Mouse (Mus musculus) CH12.LX (cell line): ENCODE data around the gene Arel1.

Experiments used
- CHD1 ChIP-seq: IDR thresholded peaks from 2 replicates; pipeline ENCODE4 v1.6.1; 2012; ENCODE audit warnings: low read depth, low read length, improper control_type of control experiment, inconsistent platforms
- CHD2 ChIP-seq: IDR thresholded peaks from 2 replicates; pipeline ENCODE4 v1.6.1; 2011; ENCODE audit warnings: low read length, improper control_type of control experiment
- CTCF ChIP-seq, 2 experiments: IDR thresholded peaks in 1 of 2; conservative IDR thresholded peaks in 1 of 2; 2 replicates each; pipeline ENCODE4 v1.5.1; 2011 to 2012; ENCODE audit warnings: low read depth in 2 of 2, low read length in 2 of 2, improper control_type of control experiment in 1 of 2, inconsistent platforms in 1 of 2, mild to moderate bottlenecking in 1 of 2, moderate library complexity in 1 of 2
- RCOR1 ChIP-seq: conservative IDR thresholded peaks from 2 replicates; pipeline ENCODE4 v1.6.1; 2012; ENCODE audit warnings: low read depth, mild to moderate bottlenecking, inconsistent platforms, low read length, improper control_type of control experiment
- TBP ChIP-seq: conservative IDR thresholded peaks from 2 replicates; pipeline ENCODE4 v1.6.1; 2011; ENCODE audit warnings: low read depth, low read length, improper control_type of control experiment
- ZC3H11A ChIP-seq: IDR thresholded peaks from 2 replicates; pipeline ENCODE4 v1.6.1; 2012; ENCODE audit warnings: low read depth, mild to moderate bottlenecking, inconsistent platforms, low read length, improper control_type of control experiment
- ZNF384 ChIP-seq: IDR thresholded peaks from 2 replicates; pipeline ENCODE4 v1.6.1; 2012; ENCODE audit warnings: low read depth, low read length, improper control_type of control experiment, inconsistent platforms

DNA sequence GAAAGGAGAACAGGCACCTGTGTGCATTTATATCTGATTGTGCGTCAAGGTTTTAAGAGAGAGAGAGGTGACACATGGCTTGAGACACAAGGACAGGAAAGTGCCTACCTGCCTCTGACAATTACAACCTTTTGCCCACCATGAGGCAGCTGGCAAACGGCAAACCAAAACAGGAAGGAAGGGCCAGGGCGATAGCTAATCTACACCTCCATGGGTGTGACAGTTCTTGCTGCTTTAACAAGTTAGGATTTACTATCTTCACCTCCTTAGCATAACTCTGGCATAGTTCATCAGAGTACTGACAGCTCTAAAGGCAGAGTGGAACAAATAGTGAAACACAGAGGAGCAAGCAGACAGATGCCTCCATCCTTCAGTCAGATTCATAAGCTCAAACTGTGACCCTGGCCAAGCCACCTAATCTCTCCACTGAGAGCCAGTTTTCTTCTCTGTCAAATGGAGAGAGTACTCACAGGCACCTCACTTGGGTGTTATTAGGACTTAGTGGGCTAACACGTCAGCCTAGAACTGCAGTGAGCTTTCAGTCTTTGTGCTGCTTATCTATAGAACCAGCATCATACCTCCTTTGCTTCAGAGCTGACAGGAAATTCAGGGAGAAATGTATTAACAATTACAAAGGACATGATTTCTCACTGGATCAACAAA is 26.4 kb downstream of the Arel1 start:
- no peak for TF ChIP-seq CTCF (conservative IDR thresholded peaks at IDR 0.05 in 1 of 2, IDR thresholded peaks at IDR 0.05 in 1 of 2; ENCODE audit: low read depth in 2 of 2, low read length in 2 of 2)
- TF ChIP-seq TBP, result no peak
- no peak for TF ChIP-seq ZC3H11A
- TF ChIP-seq RCOR1, result no peak
- TF ChIP-seq CHD2, result no peak
- TF ChIP-seq CHD1, result no peak
- no peak for TF ChIP-seq ZNF384
